Mouse (Mus musculus): ENCODE results near the gene Mgmt. TPM values are rescaled to one million over a fixed set of nuclear protein-coding genes. Genes with fewer than 3 reads are reported as not detected.

The Mgmt gene
- total and polyA plus RNA-seq, 3 experiments: not detected

GRCm38 (mm10) chr7:136972361-136972760, 77.9 kb downstream of the Mgmt start:
- H3K36me3 ChIP-seq (ENCODE audit: control insufficient read depth in 1 of 2, insufficient read depth in 2 of 2, low read length in 2 of 2): no peaks in the 10 kb centered on the region
- H3K9me3 ChIP-seq (replicated peaks; ENCODE audit: insufficient read depth, low read length): no peaks in the 10 kb centered on the region

GRCm38 (mm10) chr7:136975001-136975400, 80.6 kb downstream of the Mgmt start:
- H3K36me3 ChIP-seq (ENCODE audit: control insufficient read depth in 1 of 2, insufficient read depth in 2 of 2, low read length in 2 of 2): no peaks in the 10 kb centered on the region
- DNase-seq (ENCODE audit: low read depth, low spot score): no peak

More at GRCm38 (mm10) chr7:136972361-136972760, 77.9 kb downstream of the Mgmt start:
- Histone ChIP-seq H3K79me2 (ENCODE audit: control insufficient read depth, insufficient read depth, low read length, poor library complexity) (no peaks in the 10 kb centered on the region), H3K27me3 (ENCODE audit: control insufficient read depth in 1 of 2, insufficient read depth in 2 of 2, low read length in 2 of 2) (no peaks in the 10 kb centered on the region), H3K9ac (ENCODE audit: control insufficient read depth, low read depth, low read length, poor library complexity, severe bottlenecking) (no peak overlapping the region), H3K4me3 (ENCODE audit: control insufficient read depth in 1 of 2, insufficient read depth in 1 of 2, low read depth in 2 of 2, low read length in 2 of 2) (no peak overlapping the region), H3K4me1 (ENCODE audit: control insufficient read depth in 1 of 2, insufficient read depth in 2 of 2, low read length in 2 of 2) (no peaks in the 10 kb centered on the region), H3K27ac (ENCODE audit: control insufficient read depth, low read depth, low read length) (no peak overlapping the region)
- no peak for TF ChIP-seq MXI1 (IDR thresholded peaks at IDR 0.05; ENCODE audit: low read depth, low read length)
- TF ChIP-seq CTCF (IDR thresholded peaks at IDR 0.05 in 2 of 3, conservative IDR thresholded peaks at IDR 0.05 in 1 of 3; ENCODE audit: control insufficient read depth in 1 of 3, insufficient read depth in 1 of 3, low read depth in 2 of 3, low read length in 3 of 3, poor library complexity in 1 of 3, severe bottlenecking in 1 of 3): no peak
- TF ChIP-seq ETS1 (IDR thresholded peaks at IDR 0.05; ENCODE audit: low read depth, low read length): no peak
- TF ChIP-seq POLR2A (IDR thresholded peaks at IDR 0.05; ENCODE audit: control insufficient read depth in 1 of 2, insufficient read depth in 1 of 2, low read depth in 1 of 2, low read length in 2 of 2, poor library complexity in 1 of 2): no peak
- no peak for TF ChIP-seq ZKSCAN1 (IDR thresholded peaks at IDR 0.05; ENCODE audit: low read depth, low read length)
- no peak for TF ChIP-seq NELFE (IDR thresholded peaks at IDR 0.05; ENCODE audit: low read depth, low read length)
- DNase-seq (ENCODE audit: low read depth, low spot score): no peak

GRCm38 (mm10) chr7:136997456-136997855, 103.0 kb downstream of the Mgmt start:
- H3K27ac ChIP-seq (ENCODE audit: control insufficient read depth, low read depth, low read length): no peak overlapping the region
- DNase-seq (ENCODE audit: low read depth, low spot score): no peak
- no peaks in the 10 kb centered on the region for H3K27me3 ChIP-seq (ENCODE audit: control insufficient read depth in 1 of 2, insufficient read depth in 2 of 2, low read length in 2 of 2)
- TF ChIP-seq GABPA (IDR thresholded peaks at IDR 0.05; ENCODE audit: low read depth, low read length): no peak
- no peak for TF ChIP-seq ZNF384 (IDR thresholded peaks at IDR 0.05; ENCODE audit: low read depth, low read length)
- no peak for TF ChIP-seq POLR2AphosphoS5 (IDR thresholded peaks at IDR 0.05; ENCODE audit: borderline replicate concordance, low read depth, low read length)
- no peak for TF ChIP-seq SMC3 (IDR thresholded peaks at IDR 0.05; ENCODE audit: low read depth, low read length)
- H3K4me3 ChIP-seq (ENCODE audit: control insufficient read depth in 1 of 2, insufficient read depth in 1 of 2, low read depth in 2 of 2, low read length in 2 of 2): no peak overlapping the region
- no peaks in the 10 kb centered on the region for H3K79me2 ChIP-seq (ENCODE audit: control insufficient read depth, insufficient read depth, low read length, poor library complexity)
- H3K4me1 ChIP-seq (ENCODE audit: control insufficient read depth in 1 of 2, insufficient read depth in 2 of 2, low read length in 2 of 2): no peaks in the 10 kb centered on the region
- no peaks in the 10 kb centered on the region for H3K36me3 ChIP-seq (ENCODE audit: control insufficient read depth in 1 of 2, insufficient read depth in 2 of 2, low read length in 2 of 2)
- H3K9ac ChIP-seq (ENCODE audit: control insufficient read depth, low read depth, low read length, poor library complexity, severe bottlenecking): no peak overlapping the region
- no peaks in the 10 kb centered on the region for H3K9me3 ChIP-seq (replicated peaks; ENCODE audit: insufficient read depth, low read length)

More at GRCm38 (mm10) chr7:136975001-136975400, 80.6 kb downstream of the Mgmt start:
- Histone ChIP-seq H3K79me2 (ENCODE audit: control insufficient read depth, insufficient read depth, low read length, poor library complexity) (no peaks in the 10 kb centered on the region), H3K4me1 (ENCODE audit: control insufficient read depth in 1 of 2, insufficient read depth in 2 of 2, low read length in 2 of 2) (no peaks in the 10 kb centered on the region), H3K9me3 (replicated peaks; ENCODE audit: insufficient read depth, low read length) (no peaks in the 10 kb centered on the region), H3K4me3 (ENCODE audit: control insufficient read depth in 1 of 2, insufficient read depth in 1 of 2, low read depth in 2 of 2, low read length in 2 of 2) (no peak overlapping the region), H3K9ac (ENCODE audit: control insufficient read depth, low read depth, low read length, poor library complexity, severe bottlenecking) (no peak overlapping the region), H3K27me3 (ENCODE audit: control insufficient read depth in 1 of 2, insufficient read depth in 2 of 2, low read length in 2 of 2) (no peaks in the 10 kb centered on the region), H3K27ac (ENCODE audit: control insufficient read depth, low read depth, low read length) (no peak overlapping the region)
- TF ChIP-seq MAX (IDR thresholded peaks at IDR 0.05; ENCODE audit: low read length) (no peak), POLR2AphosphoS5 (IDR thresholded peaks at IDR 0.05; ENCODE audit: borderline replicate concordance, low read depth, low read length) (no peak), USF2 (IDR thresholded peaks at IDR 0.05; ENCODE audit: borderline replicate concordance in 1 of 2, insufficient read depth in 1 of 2, low read depth in 1 of 2, low read length in 2 of 2) (no peak), MAFK (IDR thresholded peaks at IDR 0.05; ENCODE audit: borderline replicate concordance, low read depth, low read length) (no peak), ETS1 (IDR thresholded peaks at IDR 0.05; ENCODE audit: low read depth, low read length) (no peak), MYC (IDR thresholded peaks at IDR 0.05; ENCODE audit: low read depth, low read length) (no peak), ZKSCAN1 (IDR thresholded peaks at IDR 0.05; ENCODE audit: low read depth, low read length) (no peak), NELFE (IDR thresholded peaks at IDR 0.05; ENCODE audit: low read depth, low read length) (no peak), CHD2 (IDR thresholded peaks at IDR 0.05; ENCODE audit: low read length) (no peak), ZC3H11A (IDR thresholded peaks at IDR 0.05; ENCODE audit: low read depth, low read length) (no peak), HCFC1 (IDR thresholded peaks at IDR 0.05; ENCODE audit: low read depth, low read length) (no peak), MYB (IDR thresholded peaks at IDR 0.05; ENCODE audit: low read depth, low read length) (no peak), ELF1 (IDR thresholded peaks at IDR 0.05; ENCODE audit: low read depth, low read length) (no peak), RCOR1 (IDR thresholded peaks at IDR 0.05; ENCODE audit: low read depth, low read length) (no peak)
